Mouse (Mus musculus) megakaryocyte progenitor cell, adult 5-6 weeks (primary cell): ENCODE measurements around the gene Aldh3a2. TPM values are rescaled to one million over a fixed set of nuclear protein-coding genes. Genes with fewer than 3 reads are reported as not detected.
"Not testable (repeated sequence)": the region's sequence is repeated elsewhere in the genome, so short reads cannot be mapped to it uniquely, and the experiment has no call there.

ENCODE experiments used
- ATAC-seq: replicated peaks from 2 replicates; pipeline ENCODE4 v1.8.0; 2016; ENCODE audit warnings: mild to moderate bottlenecking, moderate TSS enrichment, inconsistent platforms; ENCODE audit not compliant: poor library complexity
- total RNA-seq, 2 experiments: library from RNA; stranded (forward) in 1 of 2; stranded (reverse) in 1 of 2; fragments of 157-497, 149-512 nt in 1 of 2; fragments of 200-1000 nt in 1 of 2; gene quantifications; 2 replicates each; pipeline versions ENCODE4 v1.2.3 to v1.2.4; 2015 to 2017

The Aldh3a2 gene
- total RNA-seq, 2 experiments from 2014 or later, result 17.6 to 20.2 TPM

- no peak for ATAC-seq
These were observed 91.5 kb downstream of the Aldh3a2 start for GRCm38 (mm10) chr11:61175778-61176177.

GRCm38 (mm10) chr11:61174821-61175658 is 92.2 kb downstream of the Aldh3a2 start, which contains the start of gene Usp22:
Gene Usp22, minus strand, starts transcription at chr11:61175055.
- peak; percentile 90 for ATAC-seq

GRCm38 (mm10) chr11:61174291-61174820 is 92.9 kb downstream of the Aldh3a2 start:
- ATAC-seq, result peak; percentile 23

DNA sequence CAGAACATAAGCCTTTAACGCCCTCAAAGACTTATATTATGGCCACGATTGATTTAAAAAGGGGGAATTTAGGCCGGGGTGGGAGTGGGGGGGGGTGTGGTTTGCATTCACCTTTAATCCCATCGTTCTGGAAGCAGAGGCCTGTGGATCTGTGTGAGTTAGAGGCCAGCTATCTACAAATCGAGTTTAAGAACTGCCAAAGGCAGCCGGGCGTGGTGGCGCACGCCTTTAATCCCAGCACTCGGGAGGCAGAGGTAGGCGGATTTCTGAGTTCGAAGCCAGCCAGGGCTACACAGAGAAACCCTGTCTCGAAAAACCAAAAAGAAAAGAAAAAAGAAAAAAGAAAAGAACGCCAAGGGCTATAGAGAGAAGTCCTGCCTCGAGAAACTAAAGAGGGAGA is 93.8 kb downstream of the Aldh3a2 start:
- not testable (repeated sequence) for ATAC-seq

Other genes with a start within 250 kb of the Aldh3a2 start
- not detected in 2 replicates for gene Kcnj12, start 244.9 kb downstream of the Aldh3a2 start, total RNA-seq (2015)
- gene Kcnj12, start 244.9 kb downstream of the Aldh3a2 start, total RNA-seq (2017), result not detected in 2 replicates
- 39.9 and 42.4 TPM in 2 replicates for gene Tnfrsf13b, start 140.7 kb downstream of the Aldh3a2 start, total RNA-seq (2015)
- gene Tnfrsf13b, start 140.7 kb downstream of the Aldh3a2 start, total RNA-seq (2017), result 55.3 and 64.2 TPM in 2 replicates
- 32.3 and 36.1 TPM in 2 replicates for gene Usp22, start 92.4 kb downstream of the Aldh3a2 start, total RNA-seq (2015)
- 54.1 and 79.4 TPM in 2 replicates for gene Usp22, start 92.4 kb downstream of the Aldh3a2 start, total RNA-seq (2017)
- gene Aldh3a1, start 59.9 kb downstream of the Aldh3a2 start, total RNA-seq (2015), result 0.32 TPM in 1 of 2 replicates, not detected in the other
- gene Aldh3a1, start 59.9 kb downstream of the Aldh3a2 start, total RNA-seq (2017), result 0.34 TPM in 1 of 2 replicates, not detected in the other
- gene Slc47a2, start 75.4 kb upstream of the Aldh3a2 start, total RNA-seq (2015), result not detected in 2 replicates
- gene Slc47a2, start 75.4 kb upstream of the Aldh3a2 start, total RNA-seq (2017), result not detected in 2 replicates
- not detected in 2 replicates for gene Slc47a1, start 110.9 kb upstream of the Aldh3a2 start, total RNA-seq (2015)
- not detected in 2 replicates for gene Slc47a1, start 110.9 kb upstream of the Aldh3a2 start, total RNA-seq (2017)
- gene Rnf112, start 186.7 kb upstream of the Aldh3a2 start, total RNA-seq (2015), result not detected in 2 replicates
- gene Rnf112, start 186.7 kb upstream of the Aldh3a2 start, total RNA-seq (2017), result not detected in 2 replicates
- not detected in 2 replicates for gene Mfap4, start 218.0 kb upstream of the Aldh3a2 start, total RNA-seq (2015)
- not detected in 2 replicates for gene Mfap4, start 218.0 kb upstream of the Aldh3a2 start, total RNA-seq (2017)
- 6.2 and 7.9 TPM in 2 replicates for gene Mapk7, start 226.9 kb upstream of the Aldh3a2 start, total RNA-seq (2015)
- 10.3 and 12.0 TPM in 2 replicates for gene Mapk7, start 226.9 kb upstream of the Aldh3a2 start, total RNA-seq (2017)
- gene B9d1, start 237.7 kb upstream of the Aldh3a2 start, total RNA-seq (2015), result 0.49 and 1.3 TPM in 2 replicates
- 0.92 TPM in 1 of 2 replicates, not detected in the other for gene B9d1, start 237.7 kb upstream of the Aldh3a2 start, total RNA-seq (2017)